Comparison of ENCODE assay signal across 8 mouse cellular contexts in genomic region chr1:118981943-118982804, GRCm38 (mm10).
A peak's percentile ranks its signal among the peaks of the same experiment; 100 is the strongest.
DNase-seq lines count a peak whose midpoint lies in the region; ATAC-seq lines count a peak whose summit lies in the region.

No protein-coding gene starts in this region.

- peak; percentile 90 for ATAC-seq in kidney, embryonic 14.5 days (ENCODE audit: low FRiP score, low TSS enrichment)
- peak; percentile 94 for ATAC-seq in forebrain, embryonic 13.5 days

- H3K27me3 ChIP-seq in kidney, embryonic 14.5 days (ENCODE audit: control insufficient read depth, insufficient read depth, low read length) = no peaks in the 10 kb centered on the region
- H3K27me3 ChIP-seq in forebrain, embryonic 13.5 days = no peaks in the 10 kb centered on the region

- intact Hi-C loops in heart, postnatal 10 days (cut with DNase I) = no loop called here

- no peaks in the 10 kb centered on the region for H3K36me3 ChIP-seq in kidney, embryonic 14.5 days (ENCODE audit: control insufficient read depth, insufficient read depth, low read length)
- 0 out of 2 replicates have a peak, but pooled peaks cover 3% of the 10 kb centered on the region for H3K36me3 ChIP-seq in forebrain, embryonic 13.5 days (ENCODE audit: poor library complexity, severe bottlenecking)

- H3K4me3 ChIP-seq in kidney, embryonic 14.5 days (ENCODE audit: low read length) = peak overlapping the region; percentile 25
- H3K4me3 ChIP-seq in forebrain, embryonic 13.5 days = 0 out of 2 replicates have a peak overlapping the region, but pooled peaks have one; percentile 4

- H3K9ac ChIP-seq in kidney, embryonic 14.5 days (ENCODE audit: low read depth, low read length) = 0 out of 2 replicates have a peak overlapping the region, but pooled peaks have one; percentile 32
- H3K9ac ChIP-seq in forebrain, embryonic 13.5 days = 0 out of 2 replicates have a peak overlapping the region, but pooled peaks have one; percentile 14

- H3K27ac ChIP-seq in kidney, embryonic 14.5 days (ENCODE audit: low read depth, low read length) = peak overlapping the region; percentile 89
- H3K27ac ChIP-seq in forebrain, embryonic 13.5 days = peak overlapping the region; percentile 96

- no peaks in the 10 kb centered on the region for H3K9me3 ChIP-seq in kidney, embryonic 14.5 days (ENCODE audit: control insufficient read depth, low read length)
- H3K9me3 ChIP-seq in forebrain, embryonic 13.5 days (replicated peaks) = no peaks in the 10 kb centered on the region

- DNase-seq in kidney, adult 11 months = no peak
- peak; percentile 83 to 89 for DNase-seq in heart, postnatal 10 days
- DNase-seq in layer of hippocampus, adult 9-11 months = peak; percentile 25
- DNase-seq in lung, postnatal 25 days (ENCODE audit: low spot score) = peak; percentile 37
- peak; percentile 7 to 9 for DNase-seq in right cerebral cortex, adult 2 months (ENCODE audit: low spot score in 2 of 2)
- DNase-seq in thymus, postnatal 10 days (ENCODE audit: low spot score in 2 of 2) = no peak

- H3K4me2 ChIP-seq in kidney, embryonic 14.5 days (replicated peaks; ENCODE audit: low read depth, low read length) = peak overlapping the region; percentile 44
- peak overlapping the region; percentile 46 for H3K4me2 ChIP-seq in forebrain, embryonic 13.5 days

- WGBS in kidney, embryonic 14.5 days = 7% methylated on average over 16 of the region's 16 CpGs
- 11% methylated on average over 16 of the region's 16 CpGs for WGBS in forebrain, embryonic 13.5 days

- H3K4me1 ChIP-seq in kidney, embryonic 14.5 days (ENCODE audit: control insufficient read depth, insufficient read depth, low read length) = peaks cover 41% of the 10 kb centered on the region
- peaks cover 57% of the 10 kb centered on the region for H3K4me1 ChIP-seq in forebrain, embryonic 13.5 days

Comparison
In these comparisons a context has a peak if more than half of its experiments do, and no peak if none do; other contexts are left out.
1. DNase-seq: peak in heart, postnatal 10 days (2 of 2), layer of hippocampus, adult 9-11 months (single experiment), lung, postnatal 25 days (single experiment) and right cerebral cortex, adult 2 months (2 of 2); none in kidney, adult 11 months (single experiment) and thymus, postnatal 10 days (0 of 2).